Mouse (Mus musculus) B cell, adult (primary cell): ENCODE data around the gene Oxld1. TPM values are rescaled to one million over a fixed set of nuclear protein-coding genes. Genes with fewer than 3 reads are reported as not detected.

ENCODE experiments used
- total RNA-seq: library from RNA; stranded (reverse); gene quantifications from 4 replicates; pipeline ENCODE4 v1.2.4, GENCODE M21; 2023; ENCODE audit not compliant: inconsistent age

The Oxld1 gene
- 3.7 to 11.0 TPM (median 7.5 TPM) in 4 replicates for total RNA-seq

GRCm38 (mm10) chr11:120457772-120458751 is at the start of gene Oxld1, which contains the start of gene Ccdc137:
Oxld1 (minus strand) TSS chr11:120458068.
Ccdc137 (plus strand) TSS chr11:120458115.

GRCm38 (mm10) chr11:120491317-120492023 is 33.6 kb upstream of the Oxld1 start, which contains the start of gene Slc25a10:
Slc25a10 (plus strand) TSS chr11:120491840.

DNA sequence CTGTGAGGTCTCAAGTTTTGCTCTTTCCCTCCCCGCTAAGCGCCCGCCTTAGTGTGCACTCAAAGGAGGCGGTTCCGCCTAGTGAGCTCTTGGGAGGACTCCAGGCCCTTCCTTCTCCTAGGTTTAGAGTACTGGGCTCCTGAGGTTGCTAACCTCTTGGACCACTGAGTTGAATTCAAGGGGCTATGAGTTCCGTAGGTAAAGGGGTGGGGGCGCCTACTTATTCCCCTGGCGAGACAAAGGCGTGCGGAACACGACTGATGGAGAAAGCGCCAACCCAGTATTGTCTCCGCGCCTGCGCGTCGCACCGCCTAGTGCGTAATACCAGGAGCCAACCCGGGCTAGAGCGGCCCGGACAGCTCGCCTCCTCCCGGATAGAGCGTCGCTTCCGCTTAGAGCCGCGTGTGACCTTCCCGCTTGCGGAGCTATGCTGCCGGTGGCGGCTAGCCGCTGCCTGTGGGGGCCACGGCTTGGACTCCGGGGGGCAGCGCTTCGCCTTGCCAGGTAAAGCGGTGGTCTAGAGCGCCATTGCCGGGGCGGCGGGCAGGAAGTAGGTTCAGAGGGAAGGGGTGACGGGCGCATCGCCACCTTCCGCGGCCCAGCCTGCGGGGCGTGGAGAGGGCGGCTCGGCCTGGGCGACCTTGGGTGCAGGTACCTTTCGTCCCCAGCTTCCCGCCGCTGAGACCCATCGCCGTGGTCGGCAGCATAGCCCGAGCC is 26.6 kb upstream of the Oxld1 start, which contains the start of gene Mrpl12:
Gene Mrpl12, plus strand, starts transcription at position 349 of the 717 bp plus-strand sequence.

GRCm38 (mm10) chr11:120467051-120467735 is 9.3 kb upstream of the Oxld1 start, which contains the start of gene Arl16:
Arl16 (minus strand) TSS chr11:120467607.

DNA sequence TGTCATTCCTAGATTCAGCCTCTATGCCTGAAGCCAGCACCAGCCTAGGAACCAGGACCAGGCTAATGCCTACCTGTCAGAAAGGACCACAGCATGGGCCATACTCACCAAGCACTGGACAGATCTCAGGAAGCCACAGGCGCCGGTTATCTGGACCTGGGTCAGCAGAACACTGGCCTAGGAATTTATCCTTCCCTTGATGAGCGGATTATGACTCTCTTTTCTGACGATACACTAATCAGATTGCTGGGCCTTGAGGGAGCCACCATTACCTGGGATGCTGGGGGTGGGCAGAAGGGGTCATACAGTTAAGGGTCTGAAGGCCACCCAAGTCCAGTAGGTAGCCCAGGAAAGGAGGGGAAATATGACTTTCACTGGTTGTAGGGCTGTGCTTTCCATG is 4.6 kb downstream of the Oxld1 start, which contains the start of gene Pde6g:
Gene Pde6g, minus strand, starts transcription at position 195 of the 400 bp plus-strand sequence.

DNA sequence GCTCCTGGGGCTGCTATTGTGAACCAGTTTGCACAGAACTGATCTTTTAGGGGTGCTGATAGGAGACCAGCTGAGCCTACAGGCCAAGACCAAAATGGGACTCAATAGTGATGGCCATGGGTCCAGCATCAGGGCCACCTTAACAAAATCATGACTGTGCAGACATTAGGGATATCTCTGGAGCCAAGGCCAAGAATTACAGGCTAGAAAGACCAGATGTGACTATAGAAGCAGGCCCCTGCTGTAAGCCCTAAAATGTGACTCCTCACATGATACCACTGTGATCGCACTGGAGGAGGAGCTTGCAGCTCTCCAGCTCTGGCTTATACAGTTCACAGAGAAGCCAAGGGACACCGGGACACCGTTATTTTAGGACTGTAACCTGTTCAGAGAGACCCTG is 15.5 kb downstream of the Oxld1 start, which contains the start of gene Tspan10:
Gene Tspan10, plus strand, starts transcription at position 301 of the 400 bp plus-strand sequence.

GRCm38 (mm10) chr11:120437152-120437856 is 20.6 kb downstream of the Oxld1 start, which contains the start of gene Nploc4:
Nploc4 (minus strand) TSS chr11:120437708.

Other genes starting within 250 kb of the Oxld1 start
- 0.03 to 0.78 TPM (median 0.25 TPM) in 4 replicates for gene Bahcc1, start 225.1 kb downstream of the Oxld1 start, total RNA-seq
- gene Actg1, start 109.5 kb downstream of the Oxld1 start, total RNA-seq: 1,255 to 1,296 TPM (median 1,289 TPM) in 4 replicates
- not detected in 4 replicates for gene Fscn2, start 96.5 kb downstream of the Oxld1 start, total RNA-seq
- 18.9 to 24.4 TPM (median 19.5 TPM) in 4 replicates for gene Faap100, start 79.3 kb downstream of the Oxld1 start, total RNA-seq
- 60.2 to 72.2 TPM (median 62.6 TPM) in 4 replicates for gene Nploc4, start 20.4 kb downstream of the Oxld1 start, total RNA-seq
- 19.3 to 55.6 TPM (median 19.3 TPM) in 3 of 4 replicates, not detected in the other for gene Tspan10, start 15.4 kb downstream of the Oxld1 start, total RNA-seq
- gene Pde6g, start 4.6 kb downstream of the Oxld1 start, total RNA-seq: 0.21 to 0.87 TPM in 2 of 4 replicates, not detected in the others
- 34.0 to 41.8 TPM (median 36.3 TPM) in 4 replicates for gene Ccdc137, start within 50 bp of the Oxld1 start, total RNA-seq
- gene Arl16, start 9.5 kb upstream of the Oxld1 start, total RNA-seq: 10.4 to 13.5 TPM (median 11.1 TPM) in 4 replicates
- gene Mrpl12, start 26.5 kb upstream of the Oxld1 start, total RNA-seq: 32.3 to 43.2 TPM (median 33.4 TPM) in 4 replicates
- 10.5 to 14.5 TPM (median 12.3 TPM) in 4 replicates for gene Slc25a10, start 33.8 kb upstream of the Oxld1 start, total RNA-seq
- not detected in 4 replicates for gene Gcgr, start 72.6 kb upstream of the Oxld1 start, total RNA-seq
- 42.2 to 46.1 TPM (median 43.6 TPM) in 4 replicates for gene Mcrip1, start 91.7 kb upstream of the Oxld1 start, total RNA-seq
- not detected in 4 replicates for gene Ppp1r27, start 93.1 kb upstream of the Oxld1 start, total RNA-seq
- gene P4hb, start 115.2 kb upstream of the Oxld1 start, total RNA-seq: 141 to 162 TPM (median 155 TPM) in 4 replicates
- gene Arhgdia, start 123.6 kb upstream of the Oxld1 start, total RNA-seq: 520 to 560 TPM (median 534 TPM) in 4 replicates
- gene Alyref, start 140.3 kb upstream of the Oxld1 start, total RNA-seq: 127 to 143 TPM (median 137 TPM) in 4 replicates
- 45.7 to 57.2 TPM (median 47.4 TPM) in 4 replicates for gene Anapc11, start 140.4 kb upstream of the Oxld1 start, total RNA-seq
- gene Npb, start 150.4 kb upstream of the Oxld1 start, total RNA-seq: 1.1 to 3.0 TPM in 2 of 4 replicates, not detected in the others
- gene Pcyt2, start 159.9 kb upstream of the Oxld1 start, total RNA-seq: 96.0 to 113 TPM (median 107 TPM) in 4 replicates
- 114 to 130 TPM (median 118 TPM) in 4 replicates for gene Sirt7, start 167.2 kb upstream of the Oxld1 start, total RNA-seq
- gene Mafg, start 175.5 kb upstream of the Oxld1 start, total RNA-seq: 57.2 to 69.2 TPM (median 65.4 TPM) in 4 replicates
- gene Pycr1, start 185.7 kb upstream of the Oxld1 start, total RNA-seq: 0.96 to 1.9 TPM (median 1.0 TPM) in 4 replicates
- 1.3 to 2.2 TPM in 2 of 4 replicates, not detected in the others for gene Myadml2, start 190.1 kb upstream of the Oxld1 start, total RNA-seq
- not detected in 4 replicates for gene Notum, start 203.1 kb upstream of the Oxld1 start, total RNA-seq
- 93.0 to 111 TPM (median 107 TPM) in 4 replicates for gene Aspscr1, start 214.9 kb upstream of the Oxld1 start, total RNA-seq